Mouse (Mus musculus) c-Kit-negative CD71-positive TER-119-positive erythroid progenitor cells, embryonic 14.5 days (primary cell): ENCODE data around the gene Pqlc2.
A peak's percentile ranks its signal among the peaks of the same experiment; 100 is the strongest.

Experiments used
- DNase-seq: peaks from one replicate; pipeline ENCODE4 v3.0.0-alpha.2; 2013; ENCODE audit warnings: low read depth, low spot score

The Pqlc2 gene

DNA sequence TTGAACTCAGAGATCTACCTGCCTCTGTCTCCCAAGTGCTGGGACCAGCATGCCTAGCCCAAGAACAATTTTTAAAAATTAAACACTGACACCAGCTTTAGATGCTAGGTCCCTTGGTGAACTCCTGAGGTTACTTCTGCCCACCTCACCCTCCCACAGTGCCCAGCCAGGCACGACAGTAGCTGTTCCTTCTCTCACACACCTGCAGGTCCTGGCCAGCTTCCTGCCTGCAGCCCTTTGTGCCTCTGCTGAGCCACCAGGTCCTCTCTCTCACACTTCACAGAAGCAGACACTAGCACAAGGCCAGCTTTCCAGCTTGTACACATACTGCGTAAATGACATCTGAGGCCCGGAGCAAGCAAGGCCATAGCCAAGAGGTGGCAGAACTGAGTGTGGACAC lies 5.0 kb downstream of the Pqlc2 start:
- no peak for DNase-seq

DNA sequence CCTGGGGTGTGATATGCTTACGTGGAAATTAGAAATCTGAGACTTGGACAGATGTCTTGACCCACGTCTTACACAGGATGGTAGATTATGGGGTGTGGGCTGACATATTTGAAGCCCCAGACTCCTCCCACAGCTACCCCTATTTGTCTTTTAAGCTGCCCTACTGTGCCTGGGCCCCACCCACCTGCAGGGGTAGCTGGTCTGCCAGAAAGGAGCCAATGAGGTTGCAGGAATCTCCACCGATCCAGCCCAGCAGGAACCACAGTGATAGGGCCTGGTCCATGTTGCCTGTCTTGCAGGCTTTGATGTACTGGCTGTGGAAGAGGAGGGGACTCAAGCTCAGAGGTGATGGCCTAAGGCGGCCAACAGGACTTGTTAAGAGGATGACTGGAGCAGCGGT lies 8.3 kb downstream of the Pqlc2 start:
- no peak for DNase-seq

DNA sequence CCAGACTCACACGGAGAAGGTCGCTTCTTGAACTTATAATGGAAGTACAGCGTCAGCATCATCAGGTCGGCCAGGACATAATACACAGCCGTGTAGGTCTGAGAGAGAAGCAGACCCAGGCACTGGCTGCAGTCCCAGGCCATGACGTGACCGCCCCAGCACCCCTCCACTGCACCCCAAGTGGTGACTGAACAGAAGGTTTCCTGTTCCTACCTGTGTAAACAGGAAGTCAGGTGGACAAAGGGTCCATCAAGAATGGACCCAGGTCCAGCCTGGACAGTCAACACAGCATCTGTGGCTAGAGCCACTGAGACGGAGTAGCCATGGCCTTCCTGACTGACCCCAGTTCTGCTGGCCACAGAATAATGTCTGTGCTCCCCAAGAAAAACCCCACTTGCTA lies 8.7 kb downstream of the Pqlc2 start:
- no peak for DNase-seq

DNA sequence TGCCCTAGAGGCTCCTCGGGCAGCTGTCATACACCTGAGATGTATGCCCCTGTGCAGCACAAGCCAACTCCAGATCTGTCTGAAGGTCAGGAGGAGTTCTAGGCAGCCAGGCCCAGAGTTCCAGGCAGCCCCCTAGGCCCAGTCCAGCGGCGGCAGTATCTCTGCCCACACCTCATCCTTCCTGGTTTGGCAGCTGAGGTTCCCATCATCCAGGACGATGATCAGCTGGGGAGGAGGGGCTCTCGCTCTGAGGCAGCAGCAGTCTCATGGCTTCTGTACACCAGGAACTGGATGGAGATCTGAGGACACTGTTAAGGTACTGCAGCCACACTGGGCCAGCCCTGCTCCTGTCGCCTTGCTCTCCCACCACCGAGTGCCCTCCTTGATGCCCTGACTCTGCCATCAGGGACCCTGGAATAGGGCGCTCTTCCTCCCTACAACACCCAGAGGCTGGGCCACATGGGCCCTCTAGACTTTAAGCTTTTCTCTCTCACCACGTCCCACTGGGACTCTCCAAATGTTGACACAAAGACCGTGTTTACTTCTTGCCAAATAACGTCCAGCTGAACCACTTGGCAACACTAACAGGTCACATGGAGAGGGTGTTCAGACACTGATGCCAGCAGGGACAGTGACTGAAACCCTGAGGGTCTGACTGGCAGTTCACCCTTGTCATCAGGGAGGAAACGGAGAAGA lies 11.7 kb downstream of the Pqlc2 start:
- DNase-seq = no peak

DNA sequence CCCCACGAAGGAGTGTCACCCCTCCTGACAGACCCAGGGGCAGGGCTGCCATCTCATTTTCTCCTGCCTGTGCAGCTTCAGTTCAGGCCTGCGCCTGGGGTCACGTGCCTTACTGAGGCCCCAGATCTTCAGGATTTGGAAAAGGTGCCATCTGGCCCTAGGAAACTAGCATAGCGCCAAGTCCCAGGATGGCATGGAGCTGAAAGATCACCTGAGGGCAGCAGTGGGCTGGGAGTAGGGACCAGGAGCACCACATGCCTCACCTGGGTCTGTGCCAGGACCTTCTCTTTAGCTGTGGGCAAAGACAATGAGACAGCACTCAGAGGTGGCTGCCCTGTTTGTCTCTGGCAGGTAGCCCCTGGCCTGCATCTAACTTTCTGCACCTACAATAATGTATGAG lies 12.9 kb downstream of the Pqlc2 start:
- no peak for DNase-seq

DNA sequence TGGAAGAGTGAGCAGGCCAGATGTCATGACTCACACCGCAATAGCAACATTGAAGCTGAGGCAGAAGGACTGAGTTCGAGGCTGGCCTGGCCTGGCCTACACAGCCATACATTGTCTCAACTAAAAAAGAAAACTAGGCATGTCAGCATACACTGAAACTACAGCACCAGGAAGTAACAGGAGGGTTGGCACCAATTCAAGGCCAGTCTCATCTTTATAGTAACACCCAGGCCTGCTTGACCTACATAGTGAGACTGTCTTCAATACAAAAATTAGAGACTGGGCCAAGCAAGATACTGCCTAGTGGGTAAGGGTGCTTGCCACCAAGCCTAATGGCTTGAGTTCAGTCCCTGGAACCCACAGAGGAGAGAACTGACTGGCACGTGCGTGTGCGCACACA lies 18.5 kb downstream of the Pqlc2 start:
- DNase-seq = no peak

DNA sequence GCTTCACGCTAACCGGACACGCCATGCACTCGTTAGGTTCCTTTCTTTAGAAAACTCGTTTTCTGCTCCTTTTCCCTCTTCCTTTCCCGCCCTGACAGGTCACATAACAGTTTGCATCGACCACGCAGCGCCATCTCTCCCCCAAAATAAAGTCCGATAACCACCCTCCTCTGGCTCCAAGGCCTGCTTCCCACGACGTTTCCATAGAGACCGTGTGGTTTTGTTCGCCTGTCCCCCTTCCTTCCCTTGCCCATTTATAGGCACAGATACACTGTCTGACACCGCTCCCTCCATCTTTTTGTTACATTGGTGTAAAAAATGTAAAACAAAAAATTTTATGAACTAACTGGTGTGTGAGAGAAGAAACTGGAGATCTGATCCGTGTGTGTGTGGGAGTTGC lies 19.4 kb downstream of the Pqlc2 start:
- DNase-seq = no peak

DNA sequence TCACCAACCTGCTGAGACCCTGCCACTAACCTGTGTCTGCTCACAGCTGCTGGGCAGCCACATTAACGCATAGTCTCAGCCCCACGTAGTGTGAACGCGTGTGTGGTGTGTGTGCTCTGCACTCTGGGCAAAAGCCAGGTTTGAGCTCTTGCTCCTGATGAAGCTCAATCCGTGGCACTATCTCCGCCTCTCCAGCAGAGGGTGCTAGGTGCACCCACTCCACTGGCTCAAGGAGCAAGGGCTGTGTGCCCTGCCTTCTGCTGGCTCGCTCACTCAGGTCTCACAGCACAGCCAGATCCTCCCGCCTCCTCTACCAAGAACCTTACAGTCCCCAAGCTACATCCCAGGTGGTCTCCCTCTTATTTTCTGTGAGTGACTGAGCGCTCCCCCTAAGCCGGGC lies 21.5 kb downstream of the Pqlc2 start:
- no peak for DNase-seq

DNA sequence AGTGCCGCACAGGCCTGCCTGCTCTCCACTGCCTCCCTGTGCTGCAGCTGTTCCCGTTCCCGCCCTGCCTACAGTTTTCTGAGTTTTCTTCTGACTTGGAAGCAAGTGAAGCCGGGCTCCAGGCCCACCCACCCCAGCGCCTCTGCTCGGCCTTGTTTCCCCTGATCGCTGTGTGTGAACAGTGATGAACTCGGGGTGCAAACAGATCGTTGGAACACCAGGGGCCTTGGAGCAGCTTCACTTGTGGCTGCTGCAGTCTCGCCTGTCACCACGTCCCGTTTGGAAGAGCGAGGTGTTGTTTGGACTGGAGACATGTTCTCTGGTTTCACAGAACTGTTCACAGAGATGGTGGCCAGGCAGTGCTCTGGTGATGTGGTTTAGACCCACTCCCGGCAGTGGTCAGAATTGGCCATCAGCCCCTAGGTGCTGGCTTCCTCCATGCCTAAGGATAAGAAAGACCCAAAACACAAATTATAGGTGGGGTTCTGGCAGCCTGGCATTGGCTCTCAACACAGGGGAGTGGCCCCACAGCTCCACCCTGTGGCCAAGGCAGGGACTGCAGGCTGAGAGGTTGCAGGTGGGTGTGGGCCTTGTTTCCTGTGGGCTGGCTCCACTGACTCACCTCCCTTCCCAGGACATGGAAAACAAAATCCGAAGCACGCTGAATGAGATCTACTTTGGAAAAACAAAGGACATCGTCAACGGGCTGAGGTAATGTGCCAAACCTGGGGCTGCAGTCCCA lies 23.2 kb downstream of the Pqlc2 start:
- peak; percentile 47 for DNase-seq

DNA sequence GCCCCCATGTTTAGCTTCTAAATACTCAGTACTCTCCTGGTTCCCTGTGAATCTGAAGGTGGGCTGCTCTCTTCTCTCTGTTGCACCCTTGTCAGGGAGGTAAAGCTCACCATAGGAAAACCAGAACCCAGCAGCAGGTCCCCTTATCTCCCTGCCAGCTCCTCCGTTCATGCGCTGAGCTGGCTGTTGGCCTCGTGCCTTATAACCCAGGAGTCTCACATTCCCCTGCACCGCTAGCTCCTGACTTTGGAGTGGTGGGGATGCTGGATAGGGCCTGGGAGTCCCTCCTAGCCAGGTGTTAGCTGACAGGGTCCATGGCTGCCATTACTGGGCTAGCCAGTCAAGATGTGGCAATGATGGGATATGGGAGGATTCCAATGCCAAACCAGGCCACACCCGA lies 24.3 kb downstream of the Pqlc2 start:
- no peak for DNase-seq

DNA sequence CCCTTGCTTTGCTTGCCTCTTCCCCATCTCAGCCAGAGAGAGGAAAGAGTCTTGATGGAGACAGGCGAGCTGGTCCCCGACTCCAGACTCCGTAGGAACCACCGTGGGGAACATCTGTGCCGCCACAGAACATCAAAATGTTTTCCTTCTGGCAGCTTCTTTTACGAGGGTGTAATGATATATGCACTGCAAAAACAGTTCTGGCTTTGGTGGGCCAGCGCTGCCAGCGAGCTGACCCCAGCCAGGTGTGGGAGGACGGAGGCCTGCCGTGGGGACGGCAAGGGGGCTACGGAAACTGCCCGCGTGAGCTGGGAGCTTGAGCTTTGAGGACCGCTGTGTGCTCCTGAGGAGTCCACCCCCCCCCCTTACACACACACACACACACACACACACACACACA lies 25.6 kb downstream of the Pqlc2 start:
- no peak for DNase-seq

DNA sequence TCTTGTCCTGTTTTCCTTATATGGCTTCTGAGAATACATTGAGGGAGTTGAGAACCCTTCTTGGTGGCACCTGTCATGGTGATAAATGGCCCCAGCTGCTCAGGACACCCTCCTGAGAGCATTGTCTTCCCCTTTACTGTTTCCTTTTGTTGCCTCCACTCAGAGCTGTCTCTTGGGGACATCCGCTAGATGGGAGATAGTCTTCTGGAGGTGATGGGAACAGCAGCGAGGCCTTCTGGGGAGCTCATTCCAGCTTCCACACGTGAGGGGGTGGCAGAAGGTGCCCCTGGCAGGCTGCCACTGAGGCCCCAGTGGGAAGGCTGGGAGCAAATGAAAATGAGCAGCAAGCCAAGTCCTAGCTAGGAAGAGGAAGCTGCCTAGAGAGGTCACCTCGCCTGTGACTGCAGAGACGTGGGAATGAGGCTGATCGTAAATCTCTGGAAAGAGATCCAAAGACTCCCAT lies 27.5 kb downstream of the Pqlc2 start:
- no peak for DNase-seq

DNA sequence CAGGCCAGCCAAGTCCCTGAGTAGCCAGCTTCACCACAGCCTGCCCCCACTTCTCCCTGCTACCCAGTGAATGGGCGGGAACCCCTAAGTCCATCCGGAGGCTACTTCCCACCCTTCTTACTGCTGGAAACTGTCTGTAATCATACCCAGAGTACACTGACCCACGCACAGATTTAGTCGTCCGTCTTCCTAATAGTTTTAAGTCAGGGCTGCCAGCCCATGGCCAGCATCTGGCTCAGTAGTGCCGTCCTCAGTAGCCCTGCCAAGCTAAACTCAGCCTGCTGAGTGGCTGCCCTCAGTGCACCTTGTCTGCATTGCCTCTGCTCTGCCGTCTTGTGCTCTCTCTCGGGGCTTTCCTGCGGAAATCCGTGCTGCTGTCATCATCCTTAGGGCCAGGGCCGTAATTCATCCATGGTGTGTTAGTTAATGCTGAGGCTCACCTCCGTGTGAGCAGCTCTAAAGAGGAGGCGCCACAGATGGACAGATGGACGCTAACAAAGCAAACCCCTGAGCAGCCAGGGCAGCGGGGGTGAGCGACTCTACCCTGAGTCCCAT lies 28.6 kb downstream of the Pqlc2 start:
- DNase-seq = no peak

DNA sequence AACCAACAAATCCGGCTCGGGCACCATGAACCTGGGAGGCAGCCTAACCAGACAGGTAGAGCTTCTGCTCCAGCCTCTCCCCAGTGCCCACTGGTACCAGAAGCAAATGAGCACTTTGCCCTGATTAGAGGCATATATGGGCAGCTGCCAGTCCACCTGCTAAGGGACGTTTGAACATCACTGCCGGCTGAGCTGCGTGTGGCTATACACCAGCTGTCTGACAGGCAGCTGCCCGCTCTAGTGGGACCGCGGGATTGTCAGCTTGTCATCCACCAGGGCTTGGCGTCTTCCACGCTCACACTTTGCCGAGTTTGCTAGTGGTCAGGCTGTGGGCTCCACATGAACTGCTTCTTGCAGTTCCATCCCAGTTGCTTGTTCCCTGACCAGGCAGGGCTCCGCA lies 30.0 kb downstream of the Pqlc2 start:
- DNase-seq = no peak

DNA sequence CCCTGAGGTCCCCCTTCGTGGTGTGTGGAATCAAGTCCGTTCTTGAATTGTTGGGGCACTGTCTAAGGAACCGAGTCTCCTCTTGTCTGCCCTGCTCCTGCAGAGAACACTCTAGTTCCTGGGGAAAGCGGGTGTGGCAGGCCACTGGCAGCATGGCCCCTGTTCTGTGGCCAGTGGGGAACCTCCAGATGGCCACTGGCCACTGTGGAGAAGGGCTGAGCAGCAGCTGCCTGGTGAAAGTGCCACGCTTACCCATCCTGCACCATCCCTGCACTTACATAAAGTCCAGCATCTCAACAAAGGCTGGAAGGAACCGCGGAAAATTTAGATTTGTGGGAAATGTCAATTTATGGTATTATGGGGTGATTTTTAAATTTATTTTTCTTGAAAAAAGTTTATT lies 34.1 kb downstream of the Pqlc2 start:
- no peak for DNase-seq

DNA sequence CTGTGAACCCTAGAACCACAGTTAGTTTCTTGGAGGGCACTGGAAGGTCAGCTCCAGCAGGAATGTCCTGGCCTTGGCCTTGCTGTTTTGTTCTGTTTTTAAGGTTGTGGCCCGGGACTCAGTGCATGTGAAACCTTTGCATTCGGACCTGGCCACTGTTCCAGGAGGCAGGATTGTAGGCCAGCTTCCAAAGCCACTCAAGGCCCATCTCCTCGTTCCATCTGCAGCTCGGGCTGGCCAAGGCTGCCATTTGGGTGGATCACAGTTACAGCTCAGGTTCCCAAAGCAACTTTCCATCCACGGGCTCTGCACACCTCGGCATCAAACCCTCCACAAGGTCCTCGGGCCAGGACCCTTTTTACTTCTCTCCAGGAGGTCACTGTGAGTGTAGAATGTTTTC lies 35.9 kb downstream of the Pqlc2 start:
- DNase-seq = no peak

DNA sequence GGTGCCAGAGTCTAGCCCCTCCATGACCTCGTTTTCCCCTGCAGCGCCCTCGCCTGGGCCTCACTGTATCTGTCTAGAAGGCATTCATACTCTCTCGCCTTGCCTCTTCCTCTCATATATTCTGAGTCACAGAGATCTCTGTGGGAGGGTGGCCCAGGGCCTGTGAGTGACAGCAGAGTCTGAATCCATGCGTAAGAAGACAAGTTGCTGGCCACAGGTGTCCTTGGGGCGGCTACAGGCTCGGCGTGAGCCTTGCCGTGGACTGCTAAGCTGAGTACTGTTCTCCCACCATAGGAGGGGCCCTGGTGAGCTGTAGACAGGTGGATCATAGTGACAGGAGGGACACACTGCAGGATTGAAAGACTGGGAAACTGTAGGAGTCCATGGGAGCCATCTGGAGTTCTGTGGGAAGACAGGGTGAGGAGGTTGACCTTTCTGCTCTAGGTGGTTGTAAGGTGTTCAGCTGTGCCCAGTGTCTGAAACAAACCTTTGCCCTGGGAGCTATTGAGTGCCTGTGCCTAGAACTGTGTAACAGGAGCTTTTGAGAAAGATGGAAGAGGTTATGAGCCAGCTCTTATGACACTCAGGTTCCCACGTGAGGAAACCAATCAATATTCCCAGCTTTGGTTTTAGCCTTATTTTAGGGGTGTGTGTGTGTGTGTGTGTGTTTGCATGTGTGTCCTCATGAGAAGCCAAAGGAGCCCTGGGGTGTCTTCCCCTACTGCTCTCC lies 37.4 kb downstream of the Pqlc2 start:
- no peak for DNase-seq

DNA sequence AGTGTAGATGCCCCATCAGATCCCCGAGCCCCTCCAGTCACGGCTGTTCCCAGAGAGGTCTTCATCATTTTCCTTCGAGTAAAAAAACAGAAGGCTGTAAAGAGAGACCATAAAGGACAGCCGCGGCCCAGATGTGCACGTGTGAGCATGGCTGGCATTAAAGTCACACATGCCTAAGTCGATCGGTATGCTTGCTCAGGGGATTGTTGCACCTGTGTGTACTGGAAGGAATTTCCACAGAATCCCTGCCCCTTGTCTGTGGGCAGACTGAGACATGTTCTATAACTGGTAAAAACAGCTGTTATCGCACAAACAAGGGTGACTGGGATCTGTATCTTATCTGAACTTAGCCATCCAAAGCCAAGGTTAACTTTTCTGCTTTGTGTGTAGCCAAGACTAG lies 38.9 kb downstream of the Pqlc2 start:
- no peak for DNase-seq

DNA sequence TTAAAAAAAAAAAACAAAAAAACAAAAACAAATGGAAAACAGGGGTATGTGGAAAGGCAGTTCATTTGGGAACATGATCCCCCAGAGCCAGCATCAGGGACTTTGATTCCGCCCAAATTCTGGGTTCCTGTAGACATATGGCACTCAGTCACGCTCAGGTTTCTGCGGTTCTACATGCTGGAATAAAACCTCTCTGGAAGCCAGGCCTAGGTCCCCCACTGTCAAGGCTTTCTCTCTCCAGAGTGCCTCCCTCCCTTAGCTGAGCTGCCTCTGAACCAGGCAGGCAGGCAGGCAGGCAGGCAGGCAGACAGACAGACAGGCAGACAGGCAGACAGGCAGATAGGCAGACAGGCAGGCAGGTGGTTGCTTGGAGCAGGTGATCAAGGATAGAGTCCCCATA lies 40.3 kb downstream of the Pqlc2 start:
- DNase-seq = no peak

DNA sequence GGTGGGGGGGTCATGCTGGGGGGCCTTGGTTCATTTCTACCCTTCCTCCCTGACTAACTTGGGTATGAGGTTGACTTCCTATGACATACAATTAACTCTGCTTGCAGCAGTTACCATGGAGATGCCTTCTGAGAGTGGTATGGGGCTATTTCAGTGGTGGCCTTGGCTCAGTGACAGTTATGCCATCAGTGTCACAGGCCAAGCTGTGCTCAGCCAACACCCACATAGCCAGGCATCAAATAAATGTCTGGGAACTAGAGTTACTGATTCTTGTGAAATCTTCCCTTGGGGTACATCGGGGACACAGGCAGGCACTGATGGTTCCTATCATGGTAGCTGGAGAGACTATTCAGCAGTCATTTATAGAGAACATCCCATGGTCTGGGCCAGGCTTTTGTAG lies 42.3 kb downstream of the Pqlc2 start:
- no peak for DNase-seq

DNA sequence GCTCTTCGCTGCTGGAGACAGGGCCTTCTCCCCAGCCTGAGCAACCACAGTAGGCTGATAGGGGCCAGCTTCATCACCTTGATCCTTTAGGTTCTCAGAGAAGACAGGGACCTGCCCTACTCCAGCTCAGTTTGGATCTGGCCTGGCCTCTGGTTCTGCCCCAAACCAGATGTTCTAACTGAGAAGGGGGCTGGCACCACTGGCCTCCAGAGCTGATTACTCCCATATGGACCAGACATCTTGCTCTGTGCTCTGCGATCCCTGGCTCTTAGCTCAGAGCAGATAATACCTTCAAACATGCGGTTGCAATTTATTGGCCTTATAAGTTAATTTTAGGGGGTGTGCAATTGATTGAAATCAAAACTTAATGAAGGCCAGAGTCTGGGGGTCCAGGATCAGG lies 43.2 kb downstream of the Pqlc2 start:
- DNase-seq = no peak

DNA sequence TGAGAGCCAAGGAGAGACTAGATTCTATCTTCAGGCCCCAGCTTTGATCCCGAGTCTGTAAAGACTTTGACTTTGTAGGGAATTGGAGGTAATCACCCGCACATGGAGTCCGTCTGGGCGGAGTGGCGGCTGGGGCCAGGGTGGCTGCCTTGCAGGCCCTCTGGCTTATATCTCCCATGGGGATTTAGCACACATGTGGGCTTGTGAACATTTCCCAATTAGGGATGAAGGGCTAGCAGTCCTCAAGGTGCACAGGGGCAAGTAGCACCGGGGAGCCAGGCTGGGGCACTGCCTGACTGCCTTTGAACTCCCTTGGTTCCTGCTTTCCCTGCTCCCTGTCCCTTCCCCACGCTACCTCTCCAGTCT lies 44.0 kb downstream of the Pqlc2 start:
- DNase-seq = no peak
